Mouse (Mus musculus) adrenal gland, adult (tissue): ENCODE measurements around the gene Siah3.
A peak's percentile ranks its signal among the peaks of the same experiment; 100 is the strongest.

Experiments
- DNase-seq, 2 experiments: peaks; one replicate each; pipeline ENCODE4 v3.0.0; 2022 to 2023; ENCODE audit warnings: low spot score in 1 of 2; ENCODE audit not compliant: inconsistent age in 2 of 2

Gene Siah3

DNA sequence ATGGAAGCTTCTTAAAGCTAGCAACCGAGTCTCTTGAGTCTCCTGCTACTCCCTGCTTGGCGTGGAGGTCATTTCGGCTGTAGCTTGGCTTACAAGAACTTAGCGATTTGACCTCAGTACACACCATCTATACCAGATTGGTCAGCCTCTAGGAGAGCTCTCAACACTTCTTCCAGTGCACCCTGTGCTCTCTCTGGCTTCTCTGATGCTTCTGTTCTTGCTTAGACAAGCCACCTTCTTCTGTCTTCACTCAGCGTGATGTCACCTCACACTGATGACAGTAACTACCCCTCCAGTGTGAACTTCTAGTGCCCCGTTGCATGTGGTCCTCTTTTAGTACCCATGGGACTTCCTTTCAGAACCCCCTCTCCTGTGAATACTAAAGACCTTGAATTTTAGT is 63.1 kb downstream of the Siah3 start:
- no peak for DNase-seq

- no peak for DNase-seq
Observed at GRCm38 (mm10) chr14:75519668-75520067, 63.9 kb downstream of the Siah3 start.

DNA sequence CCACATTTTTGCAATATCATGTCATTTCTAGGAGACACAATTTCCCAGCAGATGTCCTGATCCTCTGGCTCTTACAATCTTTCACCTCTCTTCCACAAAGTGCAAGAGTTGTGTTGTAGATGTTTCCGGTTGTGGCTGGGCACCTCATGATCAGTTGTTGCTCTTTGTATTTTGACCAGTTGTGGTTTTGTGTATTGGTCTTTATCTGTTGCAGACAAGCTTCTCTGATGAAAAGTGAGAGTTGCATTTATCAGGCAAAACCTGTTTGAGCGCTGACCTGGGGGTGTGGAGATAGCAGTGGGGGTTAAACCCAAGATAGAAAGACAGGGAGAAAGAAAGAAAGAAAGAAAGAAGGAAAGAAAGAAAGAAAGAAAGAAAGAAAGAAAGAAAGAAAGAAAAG is 68.9 kb downstream of the Siah3 start:
- DNase-seq = no peak

GRCm38 (mm10) chr14:75525376-75526145 is 69.8 kb downstream of the Siah3 start:
- no peak for DNase-seq

GRCm38 (mm10) chr14:75527464-75528190 is 71.8 kb downstream of the Siah3 start:
- peak; percentile 33 to 65 for DNase-seq

DNA sequence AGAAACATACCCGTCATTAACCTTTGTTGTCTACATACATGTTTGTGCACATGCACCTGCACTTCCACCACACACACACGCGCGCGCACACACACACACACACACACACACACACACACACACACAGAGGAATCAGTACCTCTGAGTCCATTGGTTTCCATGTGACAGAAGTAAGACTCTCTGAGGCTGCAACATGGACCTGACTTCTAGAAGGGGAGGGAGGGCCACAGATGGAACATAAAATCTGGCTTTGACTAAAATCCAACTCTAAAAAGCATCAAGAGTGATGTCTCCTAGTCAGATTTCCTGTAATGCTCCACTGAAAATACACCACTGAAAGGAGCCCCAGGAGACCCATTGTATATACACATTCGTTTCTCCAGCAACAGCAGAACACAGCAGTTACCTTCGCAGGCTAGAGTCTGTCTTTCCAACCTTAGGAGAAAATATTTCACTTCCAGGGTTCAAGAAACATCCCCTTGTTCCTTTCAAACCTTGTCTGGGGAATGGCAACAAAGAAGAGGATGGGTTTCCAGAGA is 75.1 kb downstream of the Siah3 start:
- no peak for DNase-seq

DNA sequence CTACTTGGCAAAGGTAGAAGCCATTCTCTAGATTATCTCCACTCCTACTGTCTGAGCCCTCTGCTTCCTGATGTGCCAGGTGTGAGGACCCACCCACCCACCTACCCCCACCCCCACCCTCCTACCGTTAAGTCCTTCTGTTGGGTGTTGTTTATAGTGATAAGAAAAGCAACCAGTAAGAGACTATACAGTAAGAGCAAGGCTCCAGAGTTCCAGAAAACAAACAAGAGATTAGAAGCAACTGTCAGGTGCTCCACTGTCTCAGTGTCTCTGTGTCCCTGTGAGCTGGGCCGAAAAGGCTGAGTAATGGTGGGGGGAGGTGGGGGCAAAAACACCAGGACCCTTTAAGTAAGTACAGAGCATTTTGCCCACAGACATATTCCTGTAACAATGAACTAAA is 83.4 kb downstream of the Siah3 start:
- DNase-seq = no peak

DNA sequence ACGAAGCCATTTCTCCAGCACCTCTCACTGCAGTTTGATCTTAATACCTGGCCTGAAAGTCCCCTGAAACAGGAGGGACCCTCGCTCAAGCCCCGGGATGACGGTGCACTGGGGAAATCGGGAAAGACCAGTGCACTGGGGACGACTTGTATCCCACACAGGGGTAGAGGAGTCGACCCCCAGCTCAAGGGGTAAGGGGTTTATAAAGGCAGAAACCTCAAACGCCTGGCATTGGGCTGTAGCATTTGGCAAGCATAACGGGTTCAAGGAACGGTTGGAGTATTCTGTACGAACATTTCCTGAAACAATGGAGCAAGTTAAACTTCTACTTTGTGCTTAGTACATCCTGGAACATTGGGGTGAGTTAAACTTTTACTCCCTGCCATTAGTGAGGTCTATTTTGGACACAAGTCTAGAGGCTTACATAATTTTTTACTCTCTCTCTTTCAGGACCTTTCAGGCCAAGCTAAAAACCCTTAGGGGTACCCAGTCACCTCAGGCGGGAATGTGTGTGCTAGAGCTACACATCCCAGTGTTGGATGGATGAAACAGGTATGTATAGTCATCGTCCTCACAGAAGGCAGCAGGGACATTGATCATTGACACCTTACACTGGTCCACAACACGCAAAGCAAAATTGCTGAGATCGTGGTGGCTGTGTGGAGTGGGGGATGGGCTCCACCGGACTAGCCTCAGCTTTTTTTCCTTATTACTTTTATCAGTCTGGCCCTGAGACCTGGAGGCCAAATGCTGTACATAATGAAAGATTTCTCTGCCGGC is 84.6 kb downstream of the Siah3 start:
- DNase-seq = no peak

- DNase-seq = no peak
Observed at GRCm38 (mm10) chr14:75540996-75541350, 85.2 kb downstream of the Siah3 start.

DNA sequence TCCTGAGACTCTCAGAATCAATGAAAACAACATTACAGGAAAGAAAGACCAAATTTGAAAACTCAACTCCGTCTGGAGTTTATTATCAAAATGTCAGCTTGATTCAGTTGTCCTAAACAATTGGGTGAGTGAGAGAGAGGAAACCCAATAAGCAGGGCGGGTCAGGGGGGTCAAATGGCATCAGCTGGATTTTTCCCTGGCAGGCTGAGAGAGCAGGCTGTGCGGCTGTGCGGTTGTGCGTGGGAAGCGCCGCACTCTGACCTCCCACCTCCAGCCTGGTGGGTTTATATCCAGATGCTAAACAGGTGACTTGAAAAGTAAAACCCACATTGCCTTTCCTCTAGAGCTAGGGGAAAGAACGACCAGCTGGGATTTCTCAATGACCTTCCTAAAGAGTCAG is 85.9 kb downstream of the Siah3 start:
- DNase-seq = no peak

DNA sequence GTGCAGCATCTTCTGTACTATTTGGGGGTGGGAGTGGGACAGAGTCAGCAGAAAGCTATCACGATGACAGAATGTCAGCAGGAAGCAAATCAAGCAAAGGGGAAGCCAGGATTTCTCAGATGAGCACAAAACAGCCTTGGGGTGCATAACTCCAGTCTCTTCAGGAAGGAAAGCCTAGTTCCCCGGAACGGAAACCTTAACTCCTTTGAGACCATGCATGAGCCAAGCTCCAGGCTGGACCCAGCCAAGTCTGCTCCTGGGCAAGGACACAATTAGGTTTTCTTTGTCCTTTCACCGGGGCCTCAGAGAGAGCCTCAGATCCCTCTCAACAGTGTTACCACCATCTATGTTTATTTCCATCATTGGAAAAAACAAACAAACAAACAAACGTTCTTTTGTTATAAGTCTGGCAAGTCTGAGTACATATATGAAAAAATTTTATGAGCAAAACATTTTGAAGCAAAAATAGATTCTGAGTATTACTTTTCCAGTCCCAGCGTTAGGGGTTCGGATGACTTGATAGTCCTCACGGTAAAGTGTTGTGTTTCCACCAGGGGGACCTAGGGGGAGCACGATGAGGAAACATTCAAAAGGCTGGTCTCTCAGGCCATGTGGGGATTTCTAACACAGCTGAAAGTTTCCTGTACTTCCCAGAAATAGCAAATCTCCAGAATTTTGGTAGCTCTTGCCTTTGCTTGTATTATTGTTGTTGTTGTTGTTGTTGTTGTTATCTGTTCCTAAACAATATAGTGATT is 106.0 kb downstream of the Siah3 start:
- DNase-seq = peak in 1 of 2 experiments; percentile 34

GRCm38 (mm10) chr14:75565534-75566140 is 109.9 kb downstream of the Siah3 start:
- DNase-seq = peak; percentile 54 to 72

DNA sequence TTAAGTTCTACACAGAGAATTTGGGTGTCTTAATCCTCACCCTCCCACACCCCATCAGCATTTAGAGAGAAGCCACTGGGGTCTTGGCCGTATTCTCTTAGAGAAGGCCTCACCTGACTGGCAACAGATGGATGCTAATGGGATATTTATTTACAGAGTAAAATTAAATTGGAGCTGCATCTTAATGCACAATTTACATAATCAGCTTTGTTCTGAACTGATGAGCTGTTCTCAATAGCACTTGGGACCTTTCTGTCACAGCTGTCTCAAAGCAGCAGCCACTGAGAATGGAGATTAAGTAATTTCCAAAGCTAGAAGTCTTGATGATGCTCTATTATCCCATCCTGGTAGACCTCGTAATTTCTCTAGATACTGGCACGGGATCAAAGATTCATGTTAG is 110.5 kb downstream of the Siah3 start:
- DNase-seq = no peak

DNA sequence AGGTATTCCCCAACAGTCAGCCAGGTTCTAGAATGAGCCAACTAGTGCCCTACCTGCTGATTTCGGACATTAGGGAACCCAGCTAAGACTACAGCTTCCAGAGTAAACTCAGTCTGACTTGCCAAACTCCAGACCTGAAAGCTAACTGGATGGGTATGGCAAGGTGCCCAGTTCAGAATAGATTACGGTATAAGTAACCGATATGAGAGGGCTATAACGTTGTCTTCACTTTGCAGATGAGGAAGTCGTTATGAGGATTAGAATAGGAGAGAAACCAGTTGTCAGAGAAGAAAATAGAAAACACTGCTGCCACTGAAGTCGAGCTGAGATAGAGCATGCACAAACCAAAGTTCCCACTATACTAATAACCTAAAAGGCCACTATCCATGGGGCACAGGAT is 123.2 kb downstream of the Siah3 start:
- DNase-seq = no peak
